Mouse (Mus musculus) Patski (cell line): ENCODE measurements around the gene Cfd. TPM values are rescaled to one million over a fixed set of nuclear protein-coding genes. Genes with fewer than 3 reads are reported as not detected.
"Not testable (repeated sequence)": the region's sequence is repeated elsewhere in the genome, so short reads cannot be mapped to it uniquely, and the experiment has no call there.

Experiments
- ATAC-seq: fragments of 100-300 bp; one replicate; pipeline ENCODE4 v1.8.0; 2021
- CTCF ChIA-PET: fragments of 350-600 bp; sonication (Branson Sonifier 250); formaldehyde crosslinking; loops from one replicate; lab custom pipeline; 2022; ENCODE audit warnings: inconsistent platforms; lab: Charles Lee
- POLR2A ChIA-PET: fragments of 350-600 bp; sonication (Branson Sonifier 250); formaldehyde crosslinking; loops from one replicate; lab custom pipeline; 2022; ENCODE audit warnings: antibody characterized with exemption, inconsistent platforms; lab: Charles Lee
- DNase-seq: peaks from one replicate; pipeline ENCODE4 v3.0.0-alpha.2; 2011; ENCODE audit warnings: low read depth, low spot score
- H3K27me3 ChIP-seq: fragments of 371-371 bp; one replicate; pipeline ENCODE4 v1.5.1; 2021
- CTCF ChIP-seq: fragments of 100-300 bp; IDR thresholded peaks from one replicate; pipeline ENCODE4 v1.5.1; 2021
- in situ Hi-C: fragments of 300-500 bp; cut with MboI; formaldehyde crosslinking; loops from 3 replicates; pipeline ENCODE4 v1.11.1; 2018; ENCODE audit warnings: low pct_unique_long_range_greater_than_20kb, mixed read lengths
- polyA plus RNA-seq: library from polyadenylated mRNA; unstranded; gene quantifications from one replicate; pipeline ENCODE4 v1.2.3, GENCODE M21; 2021

The Cfd gene
- polyA plus RNA-seq, 1 experiment from 2014 or later, result not detected

GRCm38 (mm10) chr10:79884446-79884845 is 6.2 kb upstream of the Cfd start:
- H3K27me3 ChIP-seq, result no peaks in the 10 kb centered on the region
- ATAC-seq (no peak), DNase-seq (no peak)
- ChIA-PET CTCF (interaction anchor here (0.8 to 2.1 kb wide), 11 partner anchors 11 to 79 kb away, joined by 3 to 15 read pairs (median 6); partner anchors contain the start of genes Gm26602 and Med16), POLR2A (no interaction called here)
- TF ChIP-seq CTCF, result no peak
- in situ Hi-C loops, result loop anchor here (5.0 kb wide), 2 partner anchors 38 to 73 kb away; partner anchors contain the start of gene R3hdm4

- CTCF ChIA-PET, result interaction anchor here (1.3 to 2.0 kb wide), 3 partner anchors 10 to 55 kb away, joined by 3 to 7 read pairs (median 6); no protein-coding TSS in a partner anchor
- in situ Hi-C loops, result loop anchor here (5.0 kb wide), 2 partner anchors 37 to 72 kb away; partner anchors contain the start of gene R3hdm4
- DNase-seq, POLR2A ChIA-PET, H3K27me3 ChIP-seq, ATAC-seq: not testable (repeated sequence)
Observed at GRCm38 (mm10) chr10:79884938-79885337, 5.7 kb upstream of the Cfd start.

DNA sequence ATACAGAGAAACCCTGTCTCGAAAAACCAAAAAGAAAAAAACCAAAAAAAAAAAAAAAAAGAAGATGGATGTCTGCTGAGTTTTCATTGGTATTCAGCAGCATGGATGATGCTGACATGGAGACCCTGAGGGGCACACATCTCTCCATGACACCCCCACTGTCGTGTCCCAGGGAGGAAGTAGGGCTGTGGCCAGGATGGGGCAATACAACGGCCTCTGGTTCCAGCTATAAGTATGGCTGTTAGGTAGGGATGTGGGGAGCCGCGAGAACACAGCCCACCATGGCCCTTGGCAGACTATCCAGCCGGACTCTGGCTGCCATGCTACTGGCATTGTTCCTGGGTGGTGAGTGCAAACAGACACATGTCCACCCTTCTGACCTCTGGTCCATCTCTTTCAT is 4.6 kb upstream of the Cfd start, which contains the start of gene Elane:
Gene Elane, plus strand, starts transcription at position 194 of the 400 bp plus-strand sequence.
- TF ChIP-seq CTCF, result no peak
- in situ Hi-C loops, result no loop called here
- no peak for ATAC-seq

DNA sequence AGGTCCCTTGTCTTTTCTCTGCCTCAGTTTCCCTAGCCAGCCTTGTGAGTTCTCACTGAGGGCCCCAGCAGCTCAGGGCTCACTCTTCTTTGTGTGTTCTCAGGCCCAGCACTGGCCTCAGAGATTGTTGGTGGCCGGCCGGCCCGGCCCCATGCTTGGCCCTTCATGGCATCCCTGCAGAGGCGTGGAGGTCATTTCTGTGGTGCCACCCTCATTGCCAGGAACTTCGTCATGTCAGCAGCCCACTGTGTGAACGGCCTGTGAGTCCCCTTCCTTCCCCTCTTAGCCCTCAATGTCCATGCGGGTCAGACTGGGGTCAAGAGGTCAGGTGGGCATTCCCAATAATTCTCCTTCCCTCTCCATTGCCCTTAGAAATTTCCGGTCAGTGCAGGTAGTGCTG is 4.0 kb upstream of the Cfd start:
- ChIA-PET CTCF (no interaction called here), POLR2A (no interaction called here)
- no peak for ATAC-seq

More for the DNA sequence above, 4.6 kb upstream of the Cfd start, which contains the start of gene Elane:
- POLR2A ChIA-PET, result no interaction called here
- no peak for DNase-seq
- H3K27me3 ChIP-seq, result no peaks in the 10 kb centered on the region
- CTCF ChIA-PET, result no interaction called here

GRCm38 (mm10) chr10:79889386-79889785 is 1.3 kb upstream of the Cfd start:
- no peak for TF ChIP-seq CTCF
- CTCF ChIA-PET, result no interaction called here
- DNase-seq, result no peak
- in situ Hi-C loops, result no loop called here
- H3K27me3 ChIP-seq, result no peaks in the 10 kb centered on the region
- POLR2A ChIA-PET, result interaction anchor here (0.8 kb wide), 1 partner anchor 20 kb away, joined by 4 read pairs; the partner anchor contains the start of gene Med16
- no peak for ATAC-seq

More for the DNA sequence above, 4.0 kb upstream of the Cfd start:
- TF ChIP-seq CTCF, result no peak
- DNase-seq, result no peak
- no peaks in the 10 kb centered on the region for H3K27me3 ChIP-seq
- in situ Hi-C loops, result no loop called here

- ATAC-seq, result peak; percentile 61
- CTCF ChIA-PET, result interaction anchor here (1.0 to 2.5 kb wide), 5 partner anchors 9 to 65 kb away, joined by 3 to 11 read pairs (median 8); no protein-coding TSS in a partner anchor
- H3K27me3 ChIP-seq, DNase-seq, in situ Hi-C loops: not testable (repeated sequence)
- POLR2A ChIA-PET, result interaction anchor here (1.0 to 1.3 kb wide), 4 partner anchors 13 to 33 kb away, joined by 4 to 5 read pairs (median 4); no protein-coding TSS in a partner anchor
Observed at GRCm38 (mm10) chr10:79892451-79893118, 1.9 kb downstream of the Cfd start.

GRCm38 (mm10) chr10:79896306-79896705 is 5.7 kb downstream of the Cfd start:
- ATAC-seq (no peak), DNase-seq (no peak)
- ChIA-PET POLR2A (no interaction called here), CTCF (interaction anchor here (0.9 to 2.0 kb wide), 3 partner anchors 12 to 63 kb away, joined by 3 to 7 read pairs (median 4); no protein-coding TSS in a partner anchor)
- in situ Hi-C loops, result no loop called here
- no peaks in the 10 kb centered on the region for H3K27me3 ChIP-seq
- TF ChIP-seq CTCF, result no peak

DNA sequence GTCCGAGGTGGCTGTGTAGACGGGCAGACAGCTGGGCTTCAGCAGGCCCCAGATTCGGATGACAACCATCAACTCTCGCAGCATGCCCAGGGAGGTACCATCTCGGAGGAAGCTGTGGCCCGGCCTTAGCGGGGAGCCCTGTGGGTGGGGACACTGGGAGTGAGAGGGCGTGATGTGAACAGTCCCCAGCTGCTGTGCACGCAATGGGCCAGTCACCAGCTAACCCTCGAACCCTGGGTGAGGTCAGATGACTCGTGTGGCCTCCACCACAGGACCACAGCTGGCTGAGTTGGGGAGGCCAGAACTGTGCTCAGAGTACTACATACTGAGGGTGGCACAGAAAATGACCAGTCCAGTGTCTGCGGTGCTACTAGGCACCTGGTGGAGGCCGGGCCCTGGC is 6.2 kb downstream of the Cfd start:
- in situ Hi-C loops, result no loop called here
- DNase-seq (no peak), ATAC-seq (no peak)
- ChIA-PET POLR2A (interaction anchor here (1.1 kb wide), 1 partner anchor 13 kb away, joined by 3 read pairs; no protein-coding TSS in a partner anchor), CTCF (interaction anchor here (1.0 to 2.0 kb wide), 3 partner anchors 13 to 62 kb away, joined by 3 to 7 read pairs (median 4); no protein-coding TSS in a partner anchor)
- no peak for TF ChIP-seq CTCF
- no peaks in the 10 kb centered on the region for H3K27me3 ChIP-seq

DNA sequence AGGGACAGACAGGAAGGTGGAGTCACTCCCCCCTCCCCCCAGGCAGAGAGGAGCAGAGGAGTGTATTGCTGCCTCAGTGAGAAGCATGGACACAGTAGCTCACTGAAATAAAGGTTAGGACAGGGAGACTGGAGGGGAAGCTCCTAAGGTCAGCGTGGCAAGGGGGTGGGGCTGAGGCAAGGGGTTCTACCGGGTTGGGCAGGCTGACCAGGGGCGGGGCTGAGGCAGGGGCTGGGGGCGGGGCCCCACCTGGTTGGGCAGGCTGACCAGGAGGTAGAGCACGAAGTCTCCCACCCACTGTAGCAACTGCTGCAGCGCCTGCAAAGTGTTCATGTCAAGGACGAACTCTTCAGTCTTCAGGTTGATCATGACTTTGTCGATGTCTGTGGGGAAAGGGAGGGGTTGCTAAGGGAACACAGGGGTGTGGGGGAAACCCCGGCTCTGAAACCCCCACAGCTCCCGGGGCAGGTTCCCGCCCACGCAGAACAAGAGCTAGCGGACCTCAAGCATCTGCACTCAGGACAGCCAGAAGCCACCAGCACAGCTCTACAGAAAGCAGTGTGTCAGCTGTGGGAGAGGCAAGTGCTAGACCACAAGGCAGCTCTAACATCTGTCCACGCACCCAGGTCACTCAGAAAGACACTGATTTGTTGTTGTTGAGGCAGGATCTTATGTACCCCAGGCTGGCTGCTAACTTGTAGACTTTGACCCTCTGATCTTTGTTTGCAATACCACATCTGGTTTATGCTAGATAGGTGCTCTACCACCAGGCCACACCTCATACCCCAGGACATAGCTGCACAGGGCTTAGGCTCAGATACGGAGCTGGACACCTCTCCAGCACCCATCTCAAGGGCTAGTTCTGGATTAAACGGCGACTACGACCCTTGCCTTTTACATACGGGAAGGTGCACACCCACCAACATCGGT is 6.9 kb downstream of the Cfd start:
- no peak for DNase-seq
- in situ Hi-C loops, result no loop called here
- H3K27me3 ChIP-seq, result no peaks in the 10 kb centered on the region
- TF ChIP-seq CTCF, result no peak
- POLR2A ChIA-PET, result interaction anchor here (1.1 kb wide), 1 partner anchor 12 kb away, joined by 3 read pairs; no protein-coding TSS in a partner anchor
- no peak for ATAC-seq
- CTCF ChIA-PET, result interaction anchor here (1.0 to 2.0 kb wide), 3 partner anchors 14 to 62 kb away, joined by 3 to 7 read pairs (median 4); no protein-coding TSS in a partner anchor
